Mouse (Mus musculus): ENCODE measurements around the gene Naga. TPM values are rescaled to one million over a fixed set of nuclear protein-coding genes. Genes with fewer than 3 reads are reported as not detected.
A peak's percentile ranks its signal among the peaks of the same experiment; 100 is the strongest.

Naga gene
- polyA plus RNA-seq, 1 experiment from 2014 or later = 123 TPM

DNA sequence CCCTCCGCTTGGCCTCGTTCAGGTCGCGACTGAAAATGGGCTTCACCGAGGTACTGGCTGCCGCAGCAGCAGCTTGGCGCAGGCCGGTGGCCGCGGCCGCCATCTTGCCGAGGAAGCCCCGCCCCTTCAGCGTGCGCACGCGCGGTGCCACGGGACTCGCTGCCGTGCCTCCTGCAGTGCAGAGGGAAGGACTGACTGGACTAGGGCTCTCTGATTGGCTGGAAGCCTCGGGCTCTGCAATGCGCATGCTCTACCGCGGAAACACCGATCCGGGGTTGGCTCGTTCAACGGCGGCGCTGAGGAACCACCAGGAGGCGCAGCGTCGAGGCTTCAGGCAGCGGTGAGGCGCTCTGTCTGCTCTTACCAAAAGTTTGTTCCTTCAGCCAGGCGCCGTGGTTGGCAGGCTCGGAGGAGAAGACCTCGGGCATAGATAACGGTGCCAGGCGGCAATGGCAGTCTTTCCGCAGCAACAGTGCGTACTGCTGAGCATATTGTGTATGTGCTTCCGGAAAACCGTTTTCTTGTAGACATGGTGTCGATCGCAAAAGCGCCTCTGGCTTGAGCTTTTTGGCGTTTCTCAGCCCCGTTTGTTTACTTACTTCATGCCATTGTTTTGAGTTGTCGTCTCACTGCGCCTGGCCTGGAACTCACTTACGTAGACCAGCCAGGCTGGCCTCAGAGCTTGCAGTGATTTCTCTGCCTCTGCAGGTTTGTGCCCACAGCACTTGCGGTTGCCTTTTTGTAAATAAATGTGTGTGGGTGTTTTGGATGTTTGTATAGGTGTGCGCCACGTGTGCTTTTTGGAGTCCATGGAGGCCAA, 15.6 kb upstream of the Naga start, which contains the start of gene Ndufa6:
Ndufa6 (minus strand) TSS at position 197 of the 820 bp plus-strand sequence.
- in situ Hi-C loops (cut with MboI; ENCODE audit: low pct_unique_long_range_greater_than_20kb) = no loop called here
- H3K27me3 ChIP-seq = no peaks in the 10 kb centered on the region
- TF ChIP-seq CTCF (IDR thresholded peaks at IDR 0.05) = no peak
- DNase-seq (ENCODE audit: low read depth, low spot score) (peak; percentile 96), ATAC-seq (peak; percentile 97)
- CTCF ChIA-PET = interaction anchor here (2.4 kb wide), 1 partner anchor 16 kb away, joined by 5 read pairs; the partner anchor contains the start of genes Naga, Pheta2 and Smdt1
- POLR2A ChIA-PET = interaction anchor here (1.0 kb wide), 1 partner anchor 9 kb away, joined by 3 read pairs; no protein-coding TSS in a partner anchor

DNA sequence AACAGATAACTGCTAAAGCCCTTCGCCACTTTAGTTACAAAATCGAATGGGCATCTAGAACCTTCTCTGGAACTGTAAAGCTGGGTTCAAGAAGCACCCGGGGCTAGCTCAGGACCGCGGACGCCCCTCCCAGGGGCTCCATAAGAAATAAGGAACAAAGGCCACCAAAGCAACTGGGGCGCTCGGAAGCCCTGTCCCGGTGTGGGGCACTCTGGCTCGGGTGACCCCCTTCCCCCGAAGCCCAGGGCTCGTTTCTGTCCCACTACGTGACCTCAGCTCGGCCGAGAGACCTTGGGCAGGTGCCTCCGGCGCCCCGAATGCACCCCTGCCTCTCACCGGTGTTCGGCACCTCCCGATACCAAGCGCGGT, 15.0 kb upstream of the Naga start:
- TF ChIP-seq CTCF (IDR thresholded peaks at IDR 0.05) = no peak
- CTCF ChIA-PET = interaction anchor here (2.4 kb wide), 1 partner anchor 15 kb away, joined by 5 read pairs; the partner anchor contains the start of genes Naga, Pheta2 and Smdt1
- peak; percentile 3 for ATAC-seq
- no peak for DNase-seq (ENCODE audit: low read depth, low spot score)
- in situ Hi-C loops (cut with MboI; ENCODE audit: low pct_unique_long_range_greater_than_20kb) = no loop called here
- no peaks in the 10 kb centered on the region for H3K27me3 ChIP-seq
- POLR2A ChIA-PET = interaction anchor here (1.0 kb wide), 1 partner anchor 9 kb away, joined by 3 read pairs; no protein-coding TSS in a partner anchor

DNA sequence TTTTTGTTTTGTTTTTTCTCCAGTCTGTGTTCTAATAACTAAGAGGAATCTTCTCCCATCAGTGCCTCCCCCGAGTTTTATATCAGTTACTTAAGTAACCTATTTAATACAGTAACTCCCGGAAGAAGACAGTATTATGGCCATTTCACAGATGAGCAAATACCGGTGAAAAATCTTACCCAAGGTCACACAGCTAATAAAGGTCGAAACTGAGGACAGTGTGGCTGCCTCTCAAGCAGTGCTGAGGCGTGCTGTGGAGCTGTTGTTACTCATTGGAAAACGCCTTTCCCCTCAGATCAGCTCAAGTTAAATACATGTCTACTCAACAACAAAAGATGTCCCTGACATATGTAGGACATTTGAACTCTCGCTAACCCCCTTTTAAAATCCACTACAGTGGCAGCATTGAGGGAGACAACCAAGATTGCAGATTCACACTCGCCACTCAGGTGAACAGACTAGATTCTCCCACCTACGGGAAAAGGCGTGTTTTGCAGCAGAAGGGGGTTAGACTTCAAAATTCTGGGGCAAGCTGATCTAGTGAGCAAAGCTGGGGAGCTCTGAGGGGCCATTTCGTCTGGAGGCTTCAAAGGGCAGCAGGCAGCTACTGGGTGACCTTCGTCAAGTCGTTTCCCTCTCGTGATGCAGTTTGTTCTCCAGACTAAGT, 14.5 kb upstream of the Naga start:
- in situ Hi-C loops (cut with MboI; ENCODE audit: low pct_unique_long_range_greater_than_20kb) = no loop called here
- ChIA-PET CTCF (interaction anchor here (2.4 kb wide), 1 partner anchor 14 kb away, joined by 5 read pairs; the partner anchor contains the start of genes Naga, Pheta2 and Smdt1), POLR2A (interaction anchor here (1.0 kb wide), 1 partner anchor 8 kb away, joined by 3 read pairs; no protein-coding TSS in a partner anchor)
- H3K27me3 ChIP-seq = no peaks in the 10 kb centered on the region
- ATAC-seq = no peak
- no peak for TF ChIP-seq CTCF (IDR thresholded peaks at IDR 0.05)
- DNase-seq (ENCODE audit: low read depth, low spot score) = no peak

DNA sequence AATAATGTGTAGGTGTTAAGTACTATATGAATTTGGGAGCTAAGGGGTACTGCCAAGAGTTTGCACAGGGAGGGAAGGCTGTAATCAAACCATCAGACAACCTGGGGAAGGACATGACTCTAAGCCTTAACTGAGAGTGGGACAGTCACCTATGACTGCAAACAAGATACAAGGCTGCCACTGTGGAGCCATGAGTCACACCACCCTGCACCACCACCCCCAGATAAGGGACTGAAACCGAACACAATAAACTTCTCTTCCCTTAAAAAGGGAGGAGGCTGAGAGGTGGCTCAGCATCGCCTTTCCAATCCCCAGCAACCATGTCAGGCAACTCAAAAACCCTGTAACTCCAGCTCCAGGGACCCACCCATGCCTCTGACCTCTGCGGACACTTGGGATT, 12.8 kb upstream of the Naga start:
- ChIA-PET CTCF (no interaction called here), POLR2A (no interaction called here)
- DNase-seq (ENCODE audit: low read depth, low spot score) (no peak), ATAC-seq (no peak)
- TF ChIP-seq CTCF (IDR thresholded peaks at IDR 0.05) = no peak
- H3K27me3 ChIP-seq = no peaks in the 10 kb centered on the region
- in situ Hi-C loops (cut with MboI; ENCODE audit: low pct_unique_long_range_greater_than_20kb) = no loop called here

DNA sequence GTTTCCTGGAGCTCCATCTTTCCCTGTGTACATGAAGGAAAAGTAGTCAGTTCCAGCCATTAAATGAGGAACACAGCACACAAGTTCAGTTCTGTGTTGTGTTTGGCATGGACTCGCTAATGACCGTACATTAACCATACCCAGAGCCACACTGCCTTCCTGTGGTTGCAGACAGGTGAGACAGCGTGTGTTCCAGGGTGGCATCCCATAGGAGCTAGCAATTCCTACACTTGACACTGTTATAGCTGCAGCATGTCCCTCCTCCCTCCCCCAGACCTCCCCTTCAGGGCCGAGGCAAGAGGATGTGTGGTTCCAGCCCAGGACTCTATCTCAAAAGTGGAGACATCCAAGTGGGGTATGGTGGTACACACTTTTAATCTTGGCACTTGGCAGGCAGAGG, 11.6 kb upstream of the Naga start:
- no peaks in the 10 kb centered on the region for H3K27me3 ChIP-seq
- DNase-seq (ENCODE audit: low read depth, low spot score) (no peak), ATAC-seq (no peak)
- POLR2A ChIA-PET = no interaction called here
- TF ChIP-seq CTCF (IDR thresholded peaks at IDR 0.05) = no peak
- CTCF ChIA-PET = no interaction called here
- in situ Hi-C loops (cut with MboI; ENCODE audit: low pct_unique_long_range_greater_than_20kb) = no loop called here

DNA sequence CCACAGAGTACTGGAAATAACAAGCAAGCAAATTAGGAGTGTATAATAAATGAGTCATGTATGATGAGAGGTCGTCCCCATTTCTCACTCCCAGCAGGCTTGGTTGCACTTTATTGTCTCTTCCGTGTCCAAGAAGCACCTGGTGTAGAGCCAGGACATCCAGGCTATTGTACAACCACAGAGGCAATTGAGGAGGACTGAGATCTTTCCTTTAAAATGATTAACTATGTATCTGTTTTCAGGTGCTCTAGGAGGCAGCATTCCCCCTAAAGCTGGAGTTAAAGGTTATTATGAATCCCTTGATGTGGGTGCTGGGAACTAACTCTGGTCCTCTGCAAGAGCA, 10.2 kb upstream of the Naga start:
- CTCF ChIA-PET = no interaction called here
- POLR2A ChIA-PET = no interaction called here
- no peak for TF ChIP-seq CTCF (IDR thresholded peaks at IDR 0.05)
- in situ Hi-C loops (cut with MboI; ENCODE audit: low pct_unique_long_range_greater_than_20kb) = no loop called here
- DNase-seq (ENCODE audit: low read depth, low spot score) (no peak), ATAC-seq (no peak)
- no peaks in the 10 kb centered on the region for H3K27me3 ChIP-seq

DNA sequence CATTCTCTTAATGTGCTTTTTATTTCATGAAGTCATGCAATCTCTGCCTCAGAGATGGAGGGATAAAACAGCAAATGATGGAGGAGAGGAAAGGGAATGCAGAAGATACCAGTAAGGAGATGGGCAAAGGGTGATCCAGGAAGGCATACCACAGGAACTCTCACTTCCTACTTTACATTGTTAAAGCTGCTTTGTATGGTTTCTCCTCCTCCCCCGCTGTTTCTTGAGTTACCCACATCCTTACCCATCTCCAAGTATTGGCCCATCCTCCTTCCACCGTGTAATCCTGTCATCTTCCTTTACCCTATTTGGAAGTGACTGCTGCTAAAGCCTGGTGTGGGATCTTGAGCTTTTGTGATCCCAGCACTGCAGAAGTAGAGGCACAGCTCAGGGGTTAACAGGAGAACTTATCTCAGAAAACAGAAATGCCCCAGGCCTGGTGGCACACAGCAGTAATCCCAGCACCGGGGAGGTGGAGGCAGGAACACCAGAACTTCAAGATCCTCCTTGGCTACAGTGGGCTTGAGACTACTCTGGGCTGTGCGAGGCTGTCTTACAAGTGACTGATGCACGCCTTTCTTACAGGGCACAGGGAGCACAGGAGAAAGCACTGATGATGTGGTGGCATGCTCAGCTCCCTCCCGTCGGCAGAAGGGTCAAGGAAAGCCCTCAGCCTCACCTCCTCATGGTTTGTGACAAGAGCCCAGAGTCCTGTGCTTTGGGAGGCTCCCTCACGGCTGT, 9.7 kb upstream of the Naga start:
- DNase-seq (ENCODE audit: low read depth, low spot score) (no peak), ATAC-seq (no peak)
- TF ChIP-seq CTCF (IDR thresholded peaks at IDR 0.05) = no peak
- ChIA-PET CTCF (no interaction called here), POLR2A (no interaction called here)
- H3K27me3 ChIP-seq = no peaks in the 10 kb centered on the region
- in situ Hi-C loops (cut with MboI; ENCODE audit: low pct_unique_long_range_greater_than_20kb) = no loop called here

DNA sequence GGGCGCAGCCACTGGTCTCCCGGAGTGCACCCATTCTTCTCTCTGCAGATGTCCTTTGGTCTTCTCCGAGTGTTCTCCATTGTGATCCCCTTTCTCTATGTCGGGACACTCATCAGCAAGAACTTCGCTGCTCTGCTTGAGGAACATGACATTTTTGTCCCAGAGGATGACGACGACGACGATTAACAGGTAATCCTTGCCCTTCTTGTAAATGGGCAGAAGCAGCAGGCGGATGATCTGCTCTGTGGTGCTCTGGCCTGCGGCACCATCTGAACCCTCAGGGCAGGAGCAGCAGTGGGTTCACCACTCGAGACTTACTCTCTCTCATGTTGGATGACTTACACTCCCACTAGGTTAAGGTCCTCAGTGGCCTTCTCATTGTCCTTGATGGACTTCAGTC, 9.1 kb upstream of the Naga start:
- no peak for TF ChIP-seq CTCF (IDR thresholded peaks at IDR 0.05)
- ATAC-seq (no peak), DNase-seq (ENCODE audit: low read depth, low spot score) (no peak)
- ChIA-PET POLR2A (interaction anchor here (1.2 kb wide), 1 partner anchor 12 kb away, joined by 3 read pairs; no protein-coding TSS in a partner anchor), CTCF (no interaction called here)
- in situ Hi-C loops (cut with MboI; ENCODE audit: low pct_unique_long_range_greater_than_20kb) = no loop called here
- no peaks in the 10 kb centered on the region for H3K27me3 ChIP-seq

DNA sequence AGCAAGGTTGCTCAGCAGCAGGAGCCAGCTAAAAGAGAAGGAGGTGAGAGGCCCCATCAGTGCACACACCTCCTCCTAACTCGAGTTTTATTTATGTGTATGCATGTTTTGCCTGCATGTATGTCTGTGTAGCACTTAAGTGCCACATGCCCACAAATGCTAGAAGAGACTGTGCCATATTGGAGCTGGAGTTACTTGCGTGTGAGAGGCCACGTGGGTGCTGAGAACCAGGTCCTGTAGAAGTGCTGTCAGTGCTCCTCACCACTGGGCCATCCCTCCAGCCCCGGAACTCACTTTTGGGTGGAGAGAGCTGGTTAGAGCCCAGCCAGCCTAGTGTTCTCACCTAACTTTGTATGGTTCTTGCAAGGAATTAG, 8.6 kb upstream of the Naga start:
- no peak for ATAC-seq
- ChIA-PET CTCF (interaction anchor here (0.7 to 1.2 kb wide), 2 partner anchors 70 to 86 kb away, joined by 3 read pairs; no protein-coding TSS in a partner anchor), POLR2A (interaction anchor here (1.2 kb wide), 1 partner anchor 12 kb away, joined by 3 read pairs; no protein-coding TSS in a partner anchor)
- TF ChIP-seq CTCF (IDR thresholded peaks at IDR 0.05) = no peak
- DNase-seq (ENCODE audit: low read depth, low spot score) = no peak
- in situ Hi-C loops (cut with MboI; ENCODE audit: low pct_unique_long_range_greater_than_20kb) = no loop called here
- no peaks in the 10 kb centered on the region for H3K27me3 ChIP-seq

DNA sequence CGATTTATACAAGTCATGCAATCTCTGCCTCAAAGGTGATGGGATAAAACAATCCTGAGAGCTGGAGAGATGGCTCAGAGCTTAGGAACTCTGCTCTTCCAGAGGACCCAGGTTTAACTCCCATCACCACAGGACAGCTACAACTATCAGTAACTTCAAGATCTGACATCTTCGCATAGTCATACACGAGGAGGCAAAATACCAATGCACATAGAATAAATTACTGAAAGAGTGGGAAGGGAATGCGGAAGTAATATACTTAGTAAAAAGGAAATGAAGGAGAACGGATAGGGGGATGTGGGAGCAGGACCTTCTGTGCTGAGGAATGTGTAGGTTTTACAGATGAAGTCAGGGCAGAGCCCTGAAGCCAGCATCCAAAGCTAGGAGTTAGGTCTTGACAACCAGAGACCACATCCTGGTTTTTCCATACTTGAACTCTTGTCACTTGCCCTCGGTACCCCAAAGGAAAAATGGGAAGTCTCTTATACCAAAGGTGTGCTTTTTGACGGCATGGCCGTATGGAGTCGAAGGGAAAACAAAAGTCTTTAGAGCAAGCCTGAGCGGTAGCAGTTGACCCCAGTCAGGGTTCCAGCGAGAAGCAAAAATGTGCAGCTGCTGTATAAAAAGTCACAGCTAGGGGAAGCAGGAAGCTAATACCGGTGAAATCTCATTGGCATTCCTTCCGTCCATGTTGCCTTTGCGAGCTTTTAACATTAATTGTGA, 8.0 kb upstream of the Naga start:
- no peak for TF ChIP-seq CTCF (IDR thresholded peaks at IDR 0.05)
- H3K27me3 ChIP-seq = no peaks in the 10 kb centered on the region
- ChIA-PET CTCF (interaction anchor here (0.7 to 1.8 kb wide), 3 partner anchors 71 to 85 kb away, joined by 3 to 6 read pairs (median 3); no protein-coding TSS in a partner anchor), POLR2A (interaction anchor here (0.6 to 1.2 kb wide), 2 partner anchors 11 to 688 kb away, joined by 3 read pairs; no protein-coding TSS in a partner anchor)
- ATAC-seq (no peak), DNase-seq (ENCODE audit: low read depth, low spot score) (no peak)
- in situ Hi-C loops (cut with MboI; ENCODE audit: low pct_unique_long_range_greater_than_20kb) = no loop called here
